Mouse (Mus musculus) neural tube, embryonic 14.5 days (tissue): ENCODE measurements around the gene Sowahc. TPM values are rescaled to one million over a fixed set of nuclear protein-coding genes. Genes with fewer than 3 reads are reported as not detected.

Experiments
- ATAC-seq: fragments of 200-750 bp; cut with Nextera tagmentation; 2 replicates; pipeline ENCODE4 v1.8.0; 2017; ENCODE audit warnings: low read depth, mild to moderate bottlenecking, moderate TSS enrichment, moderate library complexity
- H3K27ac ChIP-seq: fragments of 300-500 bp; sonication (generic); 2 replicates; pipeline ENCODE4 v1.5.1; 2014; ENCODE audit warnings: low read depth, mild to moderate bottlenecking, control low read depth, low read length, moderate library complexity, mixed read lengths
- H3K27me3 ChIP-seq: fragments of 300-500 bp; sonication (generic); 2 replicates; pipeline ENCODE4 v1.6.1; 2014; ENCODE audit warnings: low read length; ENCODE audit not compliant: control insufficient read depth, insufficient read depth
- H3K36me3 ChIP-seq: fragments of 300-500 bp; sonication (generic); 2 replicates; pipeline ENCODE4 v1.6.1; 2014; ENCODE audit warnings: low read length, mixed read lengths; ENCODE audit not compliant: control insufficient read depth, insufficient read depth
- H3K4me1 ChIP-seq: fragments of 300-500 bp; sonication (generic); 2 replicates; pipeline ENCODE4 v1.6.1; 2014; ENCODE audit warnings: low read length; ENCODE audit not compliant: control insufficient read depth, insufficient read depth
- H3K4me2 ChIP-seq: fragments of 300-500 bp; sonication (generic); 2 replicates; pipeline ENCODE4 v1.6.1; 2014; ENCODE audit warnings: mild to moderate bottlenecking, low read depth, low read length, control low read depth
- H3K4me3 ChIP-seq: fragments of 300-500 bp; sonication (generic); 2 replicates; pipeline ENCODE4 v1.5.1; 2014; ENCODE audit warnings: low read depth, low read length, control low read depth, mixed read lengths
- H3K9ac ChIP-seq: fragments of 300-500 bp; sonication (generic); replicated peaks from 2 replicates; pipeline ENCODE4 v1.6.1; 2014; ENCODE audit warnings: low read depth, mild to moderate bottlenecking, control low read depth, low read length, mixed read lengths
- H3K9me3 ChIP-seq: fragments of 300-500 bp; sonication (generic); 2 replicates; pipeline ENCODE4 v1.6.1; 2016; ENCODE audit warnings: low read length; ENCODE audit not compliant: control insufficient read depth
- WGBS: fragments of 180-500 bp; shearing (Covaris S2); extraction: QIAGEN DNeasy Blood & Tissue Kit; methylation state at CpG from one replicate; pipeline ENCODE4 v1.1.7; 2014; 5-methylcytosine and 5-hydroxymethylcytosine counted together
- polyA plus RNA-seq: library from polyadenylated mRNA; unstranded; fragments of >200 nt; fragmentation: Nextera tagmentation; extraction: Ambion mirVana; gene quantifications from 2 replicates; pipeline ENCODE4 v1.2.1, GENCODE M21; 2014

Sowahc gene
- polyA plus RNA-seq = 16.6 and 20.4 TPM in 2 replicates

DNA sequence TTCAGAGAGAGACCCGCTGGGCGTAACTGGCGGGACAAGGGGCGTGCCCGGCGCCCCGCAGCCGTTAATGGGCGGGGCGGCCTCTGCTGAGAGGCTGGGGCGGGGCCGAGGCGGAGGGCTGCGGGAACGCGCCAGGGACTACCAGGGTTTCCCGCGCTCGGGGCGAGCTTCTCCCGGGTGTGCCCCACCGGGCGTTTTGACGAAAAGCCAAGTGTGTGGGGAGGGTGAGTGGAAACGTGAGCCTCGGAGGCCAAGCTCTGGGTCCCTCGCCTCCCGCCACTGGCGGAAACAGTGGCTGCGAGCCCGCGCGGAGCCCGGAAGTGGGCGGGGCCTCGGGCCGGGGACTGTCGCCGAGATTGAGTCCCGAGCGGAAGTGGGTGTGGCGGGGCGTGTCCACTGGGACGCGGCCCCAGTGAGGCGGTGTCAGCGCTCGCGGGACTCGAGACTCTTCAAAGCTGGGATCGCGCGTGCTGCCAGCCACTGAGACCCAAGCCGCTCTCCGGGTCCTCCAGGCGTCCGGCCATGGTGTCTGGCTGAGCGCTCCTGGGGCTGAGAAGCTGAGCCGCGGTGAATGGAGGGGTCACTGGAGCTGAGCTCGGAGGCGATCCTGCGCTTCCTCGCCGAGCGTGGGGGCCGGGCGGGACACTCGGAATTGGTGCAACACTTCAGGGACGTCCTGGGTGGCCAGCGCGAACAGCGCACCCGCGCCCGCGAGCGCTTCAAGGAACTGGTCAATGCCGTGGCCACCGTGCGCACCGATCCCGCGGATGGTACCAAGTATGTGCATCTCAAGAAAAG, at the start of gene Sowahc, which contains the start of gene Sept10:
TSS of gene Sowahc (plus strand) at position 481 of the 798 bp plus-strand sequence.
TSS of gene Sept10 (minus strand) at position 375 of the 798 bp plus-strand sequence.
- H3K27me3 ChIP-seq = peaks cover 2% of the 10 kb centered on the region; the same call in 1 of the 2 replicates
- H3K27ac ChIP-seq = peak within 1 kb of the TSS; percentile 95
- H3K9me3 ChIP-seq = no peaks in the 10 kb centered on the region
- ATAC-seq = peak; percentile 98
- H3K4me1 ChIP-seq = peaks cover 14% of the 10 kb centered on the region
- H3K36me3 ChIP-seq = no peaks in the 10 kb centered on the region
- peak within 1 kb of the TSS; percentile 94 for H3K4me3 ChIP-seq
- WGBS = under 1% methylated on average over 77 of the region's 84 CpGs
- H3K9ac ChIP-seq = peak within 1 kb of the TSS; percentile 67
- peak within 1 kb of the TSS; percentile 99 for H3K4me2 ChIP-seq

DNA sequence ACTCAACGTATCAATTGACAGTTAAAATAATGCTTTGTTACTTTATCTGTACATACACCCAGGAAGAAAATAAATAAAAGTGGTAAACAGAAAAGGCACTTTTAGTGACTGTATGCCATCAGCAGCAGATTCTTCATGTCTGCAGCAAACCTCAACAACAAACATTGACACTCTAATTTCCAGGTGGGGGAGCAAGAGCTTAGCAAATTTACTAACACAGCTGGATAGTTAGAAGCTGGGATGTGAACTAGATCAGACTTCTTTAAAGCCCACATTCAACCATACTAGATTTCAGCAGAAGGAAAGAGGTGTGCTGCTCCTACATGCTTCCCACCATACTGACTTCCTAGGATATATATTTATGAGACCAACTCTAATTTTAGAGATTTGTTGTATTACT, 49.2 kb upstream of the Sowahc start:
- no peak for ATAC-seq
- no peak overlapping the region for H3K27ac ChIP-seq
- WGBS = 94% methylated on average over 1 of the region's 1 CpGs
- H3K4me2 ChIP-seq = no peak overlapping the region
- no peaks in the 10 kb centered on the region for H3K27me3 ChIP-seq
- peaks cover 4% of the 10 kb centered on the region; the same call in 1 of the 2 replicates for H3K36me3 ChIP-seq
- H3K4me3 ChIP-seq = no peak overlapping the region
- H3K9ac ChIP-seq = no peak overlapping the region
- H3K4me1 ChIP-seq = no peaks in the 10 kb centered on the region
- no peaks in the 10 kb centered on the region for H3K9me3 ChIP-seq

DNA sequence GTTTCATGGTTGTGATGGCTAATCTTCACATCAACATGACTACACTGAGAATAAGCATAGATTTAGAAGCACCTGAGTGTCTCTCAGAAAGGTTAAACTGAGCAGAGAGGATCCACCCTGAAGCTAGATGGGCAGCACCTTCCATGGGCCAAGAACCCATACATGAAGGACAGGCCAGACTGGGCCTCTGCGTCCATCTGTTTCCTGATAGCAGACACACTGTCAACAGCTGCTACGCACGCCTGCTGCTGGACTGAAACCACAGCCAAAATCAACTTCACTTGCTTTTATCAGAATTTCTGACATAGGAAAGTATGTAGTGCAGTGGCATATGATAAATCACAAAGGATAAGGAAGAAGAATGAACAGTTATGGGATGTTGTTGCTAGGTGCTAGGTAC, 42.1 kb upstream of the Sowahc start:
- Histone ChIP-seq H3K9ac (no peak overlapping the region), H3K27ac (no peak overlapping the region), H3K4me1 (no peaks in the 10 kb centered on the region), H3K9me3 (no peaks in the 10 kb centered on the region), H3K36me3 (0 out of 2 replicates have a peak, but pooled peaks cover 4% of the 10 kb centered on the region), H3K4me2 (no peak overlapping the region), H3K27me3 (no peaks in the 10 kb centered on the region), H3K4me3 (no peak overlapping the region)
- ATAC-seq = no peak
- WGBS = 95% methylated on average over 3 of the region's 3 CpGs

- no peak overlapping the region for H3K4me2 ChIP-seq
- H3K4me1 ChIP-seq = no peaks in the 10 kb centered on the region
- no peak overlapping the region for H3K4me3 ChIP-seq
- H3K36me3 ChIP-seq = 0 out of 2 replicates have a peak, but pooled peaks cover 4% of the 10 kb centered on the region
- no peaks in the 10 kb centered on the region for H3K27me3 ChIP-seq
- no peak overlapping the region for H3K9ac ChIP-seq
- H3K27ac ChIP-seq = no peak overlapping the region
- WGBS = 74% methylated on average over 3 of the region's 3 CpGs
- ATAC-seq = no peak
- H3K9me3 ChIP-seq = no peaks in the 10 kb centered on the region
Observed at GRCm38 (mm10) chr10:59182306-59182705, 39.4 kb upstream of the Sowahc start.

GRCm38 (mm10) chr10:59194891-59195290, 26.9 kb upstream of the Sowahc start:
- 59% methylated on average over 5 of the region's 5 CpGs for WGBS
- H3K9ac ChIP-seq = no peak overlapping the region

GRCm38 (mm10) chr10:59196763-59197162, 25.0 kb upstream of the Sowahc start:
- Histone ChIP-seq H3K4me1 (no peaks in the 10 kb centered on the region), H3K9ac (no peak overlapping the region), H3K36me3 (no peaks in the 10 kb centered on the region), H3K4me2 (no peak overlapping the region), H3K27me3 (no peaks in the 10 kb centered on the region), H3K4me3 (no peak overlapping the region), H3K9me3 (no peaks in the 10 kb centered on the region), H3K27ac (no peak overlapping the region)
- WGBS = 97% methylated on average over 3 of the region's 3 CpGs
- no peak for ATAC-seq

More at GRCm38 (mm10) chr10:59194891-59195290, 26.9 kb upstream of the Sowahc start:
- no peak overlapping the region for H3K27ac ChIP-seq
- no peak overlapping the region for H3K4me3 ChIP-seq
- no peaks in the 10 kb centered on the region for H3K27me3 ChIP-seq
- no peak overlapping the region for H3K4me2 ChIP-seq
- ATAC-seq = no peak
- H3K9me3 ChIP-seq = no peaks in the 10 kb centered on the region
- no peaks in the 10 kb centered on the region for H3K36me3 ChIP-seq
- no peaks in the 10 kb centered on the region for H3K4me1 ChIP-seq

DNA sequence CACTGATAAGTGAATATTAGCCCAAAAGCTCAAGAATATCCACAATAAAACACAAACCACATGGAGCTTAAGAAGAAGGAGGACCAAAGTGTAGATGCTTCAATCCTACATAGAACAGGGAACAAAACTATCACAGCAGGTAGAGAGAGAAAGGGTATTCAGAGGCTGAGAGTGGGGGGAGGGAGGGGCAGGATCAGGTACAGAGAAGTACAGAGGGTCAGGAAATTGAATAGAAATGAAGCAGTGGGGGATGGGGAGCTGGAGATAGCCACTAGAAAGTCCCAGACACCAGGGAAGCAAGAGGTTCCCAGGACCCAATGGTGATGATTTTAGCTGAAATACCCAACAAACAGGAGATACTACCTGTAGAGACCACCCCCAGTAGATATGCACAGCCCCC, 21.7 kb upstream of the Sowahc start:
- no peaks in the 10 kb centered on the region for H3K36me3 ChIP-seq
- H3K4me3 ChIP-seq = no peak overlapping the region
- no peak overlapping the region for H3K4me2 ChIP-seq
- ATAC-seq = no peak
- no peaks in the 10 kb centered on the region for H3K9me3 ChIP-seq
- H3K27ac ChIP-seq = no peak overlapping the region
- no peaks in the 10 kb centered on the region for H3K27me3 ChIP-seq
- H3K9ac ChIP-seq = no peak overlapping the region
- H3K4me1 ChIP-seq = no peaks in the 10 kb centered on the region

DNA sequence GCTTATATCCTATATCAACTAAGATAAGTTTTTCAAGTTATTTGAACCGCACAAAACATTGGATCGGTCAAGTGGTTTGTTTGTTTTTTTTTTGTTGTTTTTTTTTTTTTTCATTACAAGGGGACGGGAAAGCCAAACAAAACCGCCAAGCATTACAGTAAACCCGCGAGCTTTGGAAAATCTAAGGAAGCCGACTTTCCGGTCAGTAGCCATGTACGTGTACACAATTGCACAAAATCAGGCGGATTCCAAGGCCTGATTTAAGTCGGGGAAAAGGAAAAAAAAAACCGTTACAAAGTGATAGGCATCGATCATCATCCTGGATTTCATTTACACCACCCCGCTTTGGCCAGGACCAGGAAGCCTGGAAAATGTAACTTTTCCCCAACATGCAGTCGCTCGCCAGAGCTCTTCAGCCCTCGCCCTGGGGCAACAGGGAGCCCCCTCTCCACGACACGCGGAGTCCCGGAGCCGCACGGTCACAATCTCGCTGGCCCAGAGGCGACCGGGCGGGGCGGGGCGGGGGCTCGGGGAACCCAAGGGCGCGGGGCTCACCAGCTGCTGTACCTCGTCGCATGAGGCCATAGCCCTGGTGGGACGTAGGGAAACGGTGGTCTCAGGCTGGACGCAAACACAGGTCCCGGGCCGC, 805 bp upstream of the Sowahc start:
- Histone ChIP-seq H3K9me3 (no peaks in the 10 kb centered on the region), H3K27ac (peak overlapping the region; percentile 95), H3K4me3 (peak overlapping the region; percentile 94), H3K36me3 (no peaks in the 10 kb centered on the region), H3K27me3 (peaks cover 2% of the 10 kb centered on the region; the same call in 1 of the 2 replicates), H3K4me2 (peak overlapping the region; percentile 57), H3K9ac (peak overlapping the region; percentile 67), H3K4me1 (peaks cover 14% of the 10 kb centered on the region)
- no peak for ATAC-seq
- WGBS = 3% methylated on average over 39 of the region's 39 CpGs
